Mouse (Mus musculus) olfactory bulb, adult 2 months (tissue): ENCODE results near the gene Cldn9.

Experiments used
- CTCF ChIP-seq: fragments of 200-500 bp; IDR thresholded peaks from 2 replicates; pipeline ENCODE4 v1.5.1; 2012; ENCODE audit warnings: low read depth, mild to moderate bottlenecking, low read length, moderate library complexity; ENCODE audit not compliant: insufficient read depth
- POLR2A ChIP-seq: fragments of 200-500 bp; IDR thresholded peaks from 2 replicates; pipeline ENCODE4 v1.6.1; 2012; ENCODE audit warnings: mild to moderate bottlenecking, low read depth, low read length, moderate library complexity; ENCODE audit not compliant: insufficient read depth

GRCm38 (mm10) chr17:23660117-23660875, 23.5 kb downstream of the Cldn9 start, which contains the start of gene Bicdl2:
- TF ChIP-seq CTCF, result peak; percentile 50; the same call in 1 of the 2 replicates
- no peak for TF ChIP-seq POLR2A
